Mouse (Mus musculus): ENCODE data around the gene Rybp.

The Rybp gene

DNA sequence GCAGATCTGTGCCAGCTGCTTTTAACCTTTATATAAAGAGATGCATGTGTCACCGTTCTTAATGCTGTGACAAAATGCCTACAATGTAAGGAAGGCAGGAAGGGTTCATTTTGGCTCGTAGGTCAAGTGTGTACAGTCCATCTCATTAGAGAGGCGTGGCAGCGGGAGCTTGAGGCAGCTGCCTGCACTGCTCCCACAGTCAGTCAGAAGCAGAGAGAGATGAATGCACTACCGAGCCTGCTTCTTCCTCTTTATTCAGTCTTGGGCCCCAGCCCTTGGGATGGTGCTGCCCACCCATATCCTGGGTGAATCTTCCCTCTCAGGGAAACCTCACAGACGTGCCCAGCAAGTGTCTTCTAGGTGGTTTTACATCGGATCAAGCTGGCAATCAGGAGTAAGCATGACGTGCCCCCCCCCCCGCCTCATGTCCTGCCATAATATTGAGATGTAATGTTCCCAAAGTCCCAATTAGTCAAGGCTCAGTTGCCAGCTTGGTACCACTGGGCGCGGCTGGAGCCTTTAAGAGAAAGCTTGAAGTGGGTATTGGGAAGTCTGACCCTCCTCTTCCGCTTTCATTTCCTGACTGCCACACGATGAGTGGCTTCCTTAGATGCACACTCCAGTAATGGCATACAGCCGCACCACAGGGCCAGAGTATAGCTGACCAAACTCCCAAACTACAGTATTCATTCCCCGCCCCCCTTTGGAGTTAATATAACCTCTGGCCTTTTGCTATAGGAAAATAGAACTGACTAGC lies 96.3 kb downstream of the Rybp start:
- in situ Hi-C loops (cut with MboI, MseI): no loop called here

DNA sequence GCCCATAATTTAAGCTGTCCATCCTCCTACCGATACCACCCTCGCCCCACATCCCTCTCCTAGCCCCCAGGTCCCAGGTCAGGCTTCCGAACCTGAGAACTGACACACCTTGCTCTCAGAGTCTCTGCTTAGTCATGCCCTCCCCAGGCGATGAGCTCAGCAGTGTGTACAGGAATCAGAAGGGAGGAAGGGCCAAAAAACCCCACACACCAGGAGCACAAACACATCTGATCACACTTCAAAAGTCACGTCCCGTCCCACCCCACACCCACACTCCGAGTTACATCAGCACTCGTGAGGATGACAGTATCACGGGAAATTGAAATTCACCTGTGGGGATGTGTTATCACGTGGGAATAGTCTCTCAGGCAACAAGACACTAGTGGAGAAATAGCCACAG lies 97.0 kb downstream of the Rybp start:
- in situ Hi-C loops (cut with MboI, MseI): no loop called here

DNA sequence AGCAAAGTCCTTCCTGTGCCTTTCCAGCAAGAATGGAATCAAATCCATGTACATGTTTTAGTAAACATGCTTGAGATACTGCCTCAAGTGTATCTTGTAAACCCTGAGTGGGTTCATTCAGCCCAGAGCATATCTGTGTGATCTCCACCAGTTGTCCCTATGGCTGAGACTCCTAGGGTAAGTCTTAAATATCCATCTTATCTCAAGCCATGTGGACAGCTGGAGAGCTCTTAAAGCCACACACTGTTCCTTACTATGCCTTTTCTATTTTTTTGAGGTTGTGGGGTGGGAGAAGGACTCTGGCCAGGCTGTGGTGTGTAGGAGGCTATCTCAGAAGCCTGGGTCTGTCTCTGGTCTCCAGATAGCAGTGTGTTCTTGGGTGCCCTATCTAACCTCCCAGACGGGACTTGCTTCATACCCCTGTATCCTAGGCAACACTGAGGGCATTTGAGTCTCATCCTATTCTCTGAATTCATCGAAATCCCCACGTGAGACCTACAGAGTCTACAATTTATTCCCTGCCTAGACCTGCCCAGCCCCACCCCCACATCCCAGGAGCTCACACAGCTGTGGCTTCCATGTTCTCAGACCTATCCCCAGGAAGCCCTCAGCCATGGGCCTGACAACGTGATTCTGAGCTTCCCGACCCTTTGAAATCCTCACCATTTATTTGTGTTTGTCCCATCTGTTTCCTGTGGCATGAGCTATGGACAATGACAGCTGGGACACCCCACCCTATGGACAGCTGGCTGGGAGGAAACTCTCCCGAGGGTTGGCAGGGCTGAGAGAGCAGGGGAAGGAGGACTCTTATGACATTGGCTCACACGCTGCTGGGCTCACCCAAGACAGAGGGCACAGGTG lies 98.2 kb downstream of the Rybp start:
- in situ Hi-C loops (cut with MboI, MseI): no loop called here

DNA sequence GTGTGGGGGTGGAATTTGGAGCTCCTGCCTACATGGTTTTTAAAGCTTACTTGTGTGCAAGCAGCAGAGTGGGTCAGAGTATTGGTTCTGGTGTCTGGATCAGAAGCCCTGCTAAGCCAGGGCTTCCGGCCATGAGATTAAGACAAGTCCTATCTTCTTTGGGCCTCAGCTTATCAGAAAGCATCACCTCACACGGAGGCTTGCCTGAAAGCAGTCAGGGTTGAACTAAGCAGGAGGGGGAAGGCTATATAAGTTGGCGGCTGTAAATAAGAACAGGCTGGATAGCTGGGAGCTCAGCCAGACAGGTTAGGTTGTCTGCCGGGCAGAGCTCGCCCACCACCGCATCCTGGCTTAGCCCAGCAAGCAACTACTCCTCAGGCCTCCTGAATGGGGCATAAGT lies 99.5 kb downstream of the Rybp start:
- in situ Hi-C loops (cut with MboI, MseI): no loop called here

DNA sequence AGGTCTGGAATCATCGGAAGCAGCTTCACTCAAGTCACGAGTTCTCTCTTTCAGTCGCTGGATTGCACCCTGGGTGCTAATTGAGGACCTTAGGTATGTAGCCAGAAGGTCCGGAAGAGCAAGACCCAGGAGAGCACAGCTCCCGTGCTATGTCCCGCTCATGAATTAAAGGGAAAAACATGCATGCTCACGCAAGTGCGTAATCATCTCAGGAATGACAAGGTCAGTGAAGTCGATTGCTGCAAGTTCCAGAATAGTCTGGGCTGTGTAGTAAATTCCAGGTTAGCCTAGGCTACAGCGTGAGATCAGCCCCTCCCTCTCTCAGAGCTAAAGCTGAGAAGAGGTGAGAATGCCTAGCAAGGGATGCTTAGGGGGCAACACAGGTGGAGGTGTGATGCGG lies 100.5 kb downstream of the Rybp start:
- in situ Hi-C loops (cut with MboI, MseI): no loop called here

DNA sequence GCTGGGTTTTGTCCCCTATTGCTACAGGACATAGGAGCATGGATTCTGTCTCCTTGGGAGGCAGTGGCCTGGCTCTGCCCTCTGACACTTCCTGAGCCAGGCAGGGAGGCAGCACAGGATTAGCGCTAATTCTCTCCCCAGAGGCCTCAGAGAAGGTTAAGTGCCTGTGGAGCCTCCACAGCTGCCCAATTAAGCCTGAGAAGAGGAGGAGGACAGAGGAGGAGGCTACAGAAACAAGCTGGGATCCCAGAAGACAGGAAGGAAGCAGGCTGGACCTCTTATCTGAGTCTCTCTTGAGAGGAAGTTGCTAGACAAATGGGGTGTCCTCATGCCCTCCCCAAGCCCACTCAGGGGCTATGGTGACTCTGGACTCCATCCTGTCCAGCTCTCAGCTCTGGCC lies 101.8 kb downstream of the Rybp start:
- in situ Hi-C loops (cut with MboI, MseI): no loop called here

DNA sequence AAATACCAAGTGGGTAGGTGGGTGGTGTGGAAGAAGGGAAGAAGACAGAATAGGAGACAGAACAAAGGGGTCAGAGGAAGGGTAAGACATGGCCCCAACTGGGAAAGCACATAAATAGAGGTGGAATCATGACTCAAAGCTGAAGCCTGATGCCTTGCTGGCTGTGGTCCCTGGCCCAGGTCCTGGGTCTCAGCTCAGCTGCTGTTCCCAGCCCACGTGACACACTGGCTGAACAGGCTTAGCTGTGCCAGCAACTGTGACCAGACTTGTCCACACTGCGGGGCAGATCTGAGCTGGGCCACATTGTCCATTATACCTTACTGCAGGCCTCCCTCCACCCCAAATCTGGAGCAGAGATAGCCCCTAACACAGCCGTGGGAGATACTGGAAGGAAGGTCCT lies 103.9 kb downstream of the Rybp start:
- in situ Hi-C loops (cut with MboI, MseI): no loop called here

DNA sequence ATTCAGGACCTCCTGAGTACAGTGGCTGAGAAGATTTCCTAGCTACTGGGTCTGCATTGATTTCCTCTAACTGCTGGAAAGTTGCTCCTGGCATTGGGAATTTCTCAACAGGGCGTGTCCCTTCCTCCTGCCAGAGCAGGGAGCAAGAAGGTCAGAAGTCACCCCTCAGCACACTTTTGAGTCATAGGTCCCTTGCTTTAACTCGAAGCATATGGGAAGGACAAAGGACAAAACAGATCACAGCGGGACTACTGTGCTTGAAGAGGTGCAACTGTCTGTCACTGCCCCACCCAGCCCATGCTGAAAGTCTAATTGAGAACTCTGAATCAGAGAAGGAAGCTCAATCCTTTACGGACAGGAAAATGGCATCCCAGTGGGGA lies 106.4 kb downstream of the Rybp start:
- in situ Hi-C loops (cut with MboI, MseI): no loop called here

DNA sequence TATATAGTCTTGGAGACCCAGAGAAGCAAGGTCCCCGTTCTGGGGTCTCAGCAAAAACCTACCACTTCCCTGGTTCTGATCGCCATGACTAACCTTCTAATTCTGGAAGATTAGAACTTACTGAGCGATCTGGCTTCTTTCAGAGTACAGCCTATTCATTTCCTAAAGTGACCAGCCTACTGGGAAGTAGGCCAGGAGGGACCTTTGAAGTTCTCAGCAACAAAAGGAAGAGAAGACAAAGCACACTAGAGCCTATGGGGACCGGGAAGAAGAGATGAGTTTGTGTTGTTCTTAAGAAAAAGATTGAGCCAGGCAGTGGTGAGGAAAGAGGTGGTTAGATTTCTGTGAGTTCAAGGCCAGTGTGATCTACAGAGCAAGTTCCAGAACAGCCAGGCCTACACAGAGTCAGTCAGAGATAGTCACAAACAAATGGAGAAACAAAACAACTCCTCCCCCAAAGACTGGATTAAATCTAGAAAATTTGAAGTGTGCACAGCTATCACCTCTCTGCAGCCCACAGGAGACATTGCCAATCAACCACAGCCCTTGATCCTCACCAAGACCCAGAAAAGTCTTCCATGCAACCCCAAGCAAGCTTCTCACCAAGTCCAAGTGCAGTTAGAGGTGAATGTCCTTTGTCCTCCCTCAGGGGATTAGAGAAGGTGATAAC lies 106.9 kb downstream of the Rybp start:
- in situ Hi-C loops (cut with MboI, MseI): no loop called here

DNA sequence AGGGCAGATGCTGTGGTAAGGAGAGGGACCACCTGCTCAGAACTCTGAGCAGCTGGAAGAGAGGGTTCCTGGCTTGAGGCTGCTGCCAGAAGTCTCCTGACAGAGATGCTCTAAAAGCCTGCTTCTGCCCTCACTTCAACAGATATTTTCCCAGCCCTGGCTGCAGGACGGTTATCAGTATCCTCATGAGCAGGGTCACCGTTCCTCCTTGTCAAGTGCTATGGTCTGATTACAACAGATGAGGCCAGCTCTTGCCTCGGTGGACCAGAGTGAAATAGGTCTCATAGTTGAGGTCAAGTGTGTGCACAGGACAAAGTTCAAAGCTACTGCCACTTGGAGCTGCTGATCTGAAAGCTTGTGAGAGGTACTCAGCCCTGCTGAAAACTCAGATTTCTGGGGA lies 108.5 kb downstream of the Rybp start:
- in situ Hi-C loops (cut with MboI, MseI): loop anchor here (10.0 kb wide), 1 partner anchor 94 kb away; no protein-coding TSS in a partner anchor

Data from T-helper 2 cell (primary cell).